Mouse (Mus musculus): ENCODE data around the gene Stx5a.

DNA sequence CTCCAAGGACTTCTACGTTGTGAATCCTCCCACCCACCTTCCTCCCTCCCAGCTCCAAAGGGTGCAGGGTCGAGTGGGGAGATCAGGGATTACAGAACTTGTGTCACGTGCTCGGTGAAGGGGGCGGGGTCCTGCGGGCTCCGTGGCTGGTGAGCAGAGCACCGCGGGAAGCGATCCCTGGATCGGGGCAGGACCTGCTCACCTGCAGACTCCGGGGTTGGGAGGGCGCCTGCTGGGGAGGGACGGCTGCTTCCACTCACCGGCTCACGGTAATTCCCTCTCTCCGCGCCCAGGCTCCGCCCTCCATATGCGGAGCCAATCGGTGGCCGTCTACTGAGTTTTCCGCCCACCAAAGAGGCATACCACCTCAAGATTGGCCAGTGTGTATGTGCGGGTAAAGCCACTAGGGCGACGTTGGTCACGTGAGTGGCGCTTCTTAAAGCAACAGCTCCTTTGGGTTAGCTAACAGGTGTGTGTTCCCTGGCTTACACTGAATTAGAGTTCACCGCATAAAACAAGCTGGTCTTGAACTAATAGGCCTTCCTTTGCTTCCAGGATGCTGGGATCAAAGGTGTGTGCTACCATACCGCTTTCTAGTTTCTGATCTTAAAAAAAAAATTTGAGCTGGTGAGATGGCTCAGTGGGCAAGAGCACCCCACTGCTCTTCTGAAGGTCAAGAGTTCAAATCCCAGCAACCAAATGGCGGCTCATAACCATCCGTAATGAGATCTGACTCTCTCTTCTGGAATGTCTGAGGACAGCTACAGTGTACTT, 45.0 kb downstream of the Stx5a start, which contains the start of gene Taf6l:
- TF ChIP-seq POLR2A (IDR thresholded peaks at IDR 0.05; ENCODE audit: borderline replicate concordance, extremely low read depth, low read depth, low read length) (no peak), CTCF (IDR thresholded peaks at IDR 0.05; ENCODE audit: insufficient read depth, low read length) (peak; percentile 40; the same call in 1 of the 2 replicates)

Data from lung, adult 2 months (tissue).